Mouse (Mus musculus): ENCODE data around the gene Polr2l. TPM values are rescaled to one million over a fixed set of nuclear protein-coding genes. Genes with fewer than 3 reads are reported as not detected.

Gene Polr2l
- 60.6 and 67.2 TPM in 2 replicates for polyA plus RNA-seq (2014; fragmentation: Nextera tagmentation; extraction: Ambion mirVana)

- no peaks in the 10 kb centered on the region for H3K9me3 ChIP-seq (replicated peaks; ENCODE audit: control insufficient read depth, low read length)
- H3K27me3 ChIP-seq (ENCODE audit: control insufficient read depth, insufficient read depth, low read length): no peaks in the 10 kb centered on the region
- H3K4me2 ChIP-seq (ENCODE audit: low read depth, low read length): peak within 1 kb of the TSS; percentile 89
- H3K36me3 ChIP-seq (replicated peaks; ENCODE audit: control insufficient read depth, insufficient read depth, low read depth, low read length): peaks cover 4% of the 10 kb centered on the region; the same call in 1 of the 2 replicates
- under 1% methylated on average over 73 of the region's 87 CpGs for WGBS
- ATAC-seq (replicated peaks; ENCODE audit: insufficient number of reproducible peaks, low FRiP score, low TSS enrichment, low read depth) (peak; percentile 47), DNase-seq (ENCODE audit: low spot score) (peak; percentile 89)
- H3K27ac ChIP-seq (replicated peaks; ENCODE audit: low read depth, low read length): peak within 1 kb of the TSS; percentile 80
- peak within 1 kb of the TSS; percentile 91 for H3K9ac ChIP-seq (replicated peaks; ENCODE audit: low read length)
- H3K4me1 ChIP-seq (ENCODE audit: control insufficient read depth, insufficient read depth, low read length): peaks cover 4% of the 10 kb centered on the region
- H3K4me3 ChIP-seq (ENCODE audit: low read depth, low read length): peak within 1 kb of the TSS; percentile 72
Observed at GRCm38 (mm10) chr7:141475011-141475804, at the start of gene Polr2l, which contains the start of gene Tspan4. TSS of gene Polr2l (minus strand) at chr7:141475132. TSS of gene Tspan4 (plus strand) at chr7:141475240.

- Histone ChIP-seq H3K27ac (replicated peaks; ENCODE audit: low read depth, low read length) (no peak overlapping the region), H3K9ac (replicated peaks; ENCODE audit: low read length) (no peak overlapping the region), H3K36me3 (replicated peaks; ENCODE audit: control insufficient read depth, insufficient read depth, low read depth, low read length) (no peaks in the 10 kb centered on the region; the same call in 1 of the 2 replicates), H3K27me3 (ENCODE audit: control insufficient read depth, insufficient read depth, low read length) (no peaks in the 10 kb centered on the region), H3K4me3 (ENCODE audit: low read depth, low read length) (no peak overlapping the region), H3K4me1 (ENCODE audit: control insufficient read depth, insufficient read depth, low read length) (no peaks in the 10 kb centered on the region), H3K4me2 (ENCODE audit: low read depth, low read length) (no peak overlapping the region), H3K9me3 (replicated peaks; ENCODE audit: control insufficient read depth, low read length) (no peaks in the 10 kb centered on the region)
- WGBS: 80% methylated on average over 4 of the region's 4 CpGs
- DNase-seq (ENCODE audit: low spot score): no peak
- no peak for ATAC-seq (replicated peaks; ENCODE audit: insufficient number of reproducible peaks, low FRiP score, low TSS enrichment, low read depth)
Observed at GRCm38 (mm10) chr7:141524271-141524670, 49.3 kb upstream of the Polr2l start.

- 54% methylated on average over 4 of the region's 4 CpGs for WGBS
- no peak overlapping the region for H3K9ac ChIP-seq (replicated peaks; ENCODE audit: low read length)
Observed at GRCm38 (mm10) chr7:141523007-141523406, 48.1 kb upstream of the Polr2l start.

GRCm38 (mm10) chr7:141519795-141520194 is 44.9 kb upstream of the Polr2l start:
- ATAC-seq (replicated peaks; ENCODE audit: insufficient number of reproducible peaks, low FRiP score, low TSS enrichment, low read depth) (no peak), DNase-seq (ENCODE audit: low spot score) (no peak)
- Histone ChIP-seq H3K4me1 (ENCODE audit: control insufficient read depth, insufficient read depth, low read length) (no peaks in the 10 kb centered on the region), H3K9me3 (replicated peaks; ENCODE audit: control insufficient read depth, low read length) (no peaks in the 10 kb centered on the region), H3K4me3 (ENCODE audit: low read depth, low read length) (no peak overlapping the region), H3K27me3 (ENCODE audit: control insufficient read depth, insufficient read depth, low read length) (no peaks in the 10 kb centered on the region), H3K27ac (replicated peaks; ENCODE audit: low read depth, low read length) (no peak overlapping the region), H3K36me3 (replicated peaks; ENCODE audit: control insufficient read depth, insufficient read depth, low read depth, low read length) (no peaks in the 10 kb centered on the region; the same call in 1 of the 2 replicates), H3K4me2 (ENCODE audit: low read depth, low read length) (no peak overlapping the region), H3K9ac (replicated peaks; ENCODE audit: low read length) (no peak overlapping the region)
- WGBS: 45% methylated on average over 1 of the region's 1 CpGs

More at GRCm38 (mm10) chr7:141523007-141523406, 48.1 kb upstream of the Polr2l start:
- H3K9me3 ChIP-seq (replicated peaks; ENCODE audit: control insufficient read depth, low read length): no peaks in the 10 kb centered on the region
- no peak overlapping the region for H3K4me3 ChIP-seq (ENCODE audit: low read depth, low read length)
- no peak overlapping the region for H3K4me2 ChIP-seq (ENCODE audit: low read depth, low read length)
- no peaks in the 10 kb centered on the region for H3K4me1 ChIP-seq (ENCODE audit: control insufficient read depth, insufficient read depth, low read length)
- H3K36me3 ChIP-seq (replicated peaks; ENCODE audit: control insufficient read depth, insufficient read depth, low read depth, low read length): no peaks in the 10 kb centered on the region; the same call in 1 of the 2 replicates
- DNase-seq (ENCODE audit: low spot score) (no peak), ATAC-seq (replicated peaks; ENCODE audit: insufficient number of reproducible peaks, low FRiP score, low TSS enrichment, low read depth) (no peak)
- no peaks in the 10 kb centered on the region for H3K27me3 ChIP-seq (ENCODE audit: control insufficient read depth, insufficient read depth, low read length)
- H3K27ac ChIP-seq (replicated peaks; ENCODE audit: low read depth, low read length): no peak overlapping the region

- H3K4me1 ChIP-seq (ENCODE audit: control insufficient read depth, insufficient read depth, low read length): no peaks in the 10 kb centered on the region
- no peak for ATAC-seq (replicated peaks; ENCODE audit: insufficient number of reproducible peaks, low FRiP score, low TSS enrichment, low read depth)
- no peak overlapping the region for H3K4me2 ChIP-seq (ENCODE audit: low read depth, low read length)
- H3K27me3 ChIP-seq (ENCODE audit: control insufficient read depth, insufficient read depth, low read length): no peaks in the 10 kb centered on the region
- WGBS: 71% methylated on average over 3 of the region's 3 CpGs
- no peaks in the 10 kb centered on the region for H3K9me3 ChIP-seq (replicated peaks; ENCODE audit: control insufficient read depth, low read length)
- H3K27ac ChIP-seq (replicated peaks; ENCODE audit: low read depth, low read length): no peak overlapping the region
- no peak for DNase-seq (ENCODE audit: low spot score)
- H3K9ac ChIP-seq (replicated peaks; ENCODE audit: low read length): no peak overlapping the region
- no peaks in the 10 kb centered on the region; the same call in 1 of the 2 replicates for H3K36me3 ChIP-seq (replicated peaks; ENCODE audit: control insufficient read depth, insufficient read depth, low read depth, low read length)
- H3K4me3 ChIP-seq (ENCODE audit: low read depth, low read length): no peak overlapping the region
Observed at GRCm38 (mm10) chr7:141518926-141519325, 44.0 kb upstream of the Polr2l start.

- ATAC-seq (replicated peaks; ENCODE audit: insufficient number of reproducible peaks, low FRiP score, low TSS enrichment, low read depth) (no peak), DNase-seq (ENCODE audit: low spot score) (no peak)
- 89% methylated on average over 5 of the region's 5 CpGs for WGBS
- Histone ChIP-seq H3K4me1 (ENCODE audit: control insufficient read depth, insufficient read depth, low read length) (no peaks in the 10 kb centered on the region), H3K4me3 (ENCODE audit: low read depth, low read length) (no peak overlapping the region), H3K9me3 (replicated peaks; ENCODE audit: control insufficient read depth, low read length) (no peaks in the 10 kb centered on the region), H3K36me3 (replicated peaks; ENCODE audit: control insufficient read depth, insufficient read depth, low read depth, low read length) (no peaks in the 10 kb centered on the region; the same call in 1 of the 2 replicates), H3K9ac (replicated peaks; ENCODE audit: low read length) (no peak overlapping the region), H3K27ac (replicated peaks; ENCODE audit: low read depth, low read length) (no peak overlapping the region), H3K4me2 (ENCODE audit: low read depth, low read length) (no peak overlapping the region), H3K27me3 (ENCODE audit: control insufficient read depth, insufficient read depth, low read length) (no peaks in the 10 kb centered on the region)
Observed at GRCm38 (mm10) chr7:141518296-141518695, 43.4 kb upstream of the Polr2l start.

- H3K9ac ChIP-seq (replicated peaks; ENCODE audit: low read length): no peak overlapping the region
- no peaks in the 10 kb centered on the region for H3K4me1 ChIP-seq (ENCODE audit: control insufficient read depth, insufficient read depth, low read length)
- no peaks in the 10 kb centered on the region for H3K9me3 ChIP-seq (replicated peaks; ENCODE audit: control insufficient read depth, low read length)
- no peak overlapping the region for H3K4me2 ChIP-seq (ENCODE audit: low read depth, low read length)
- H3K27me3 ChIP-seq (ENCODE audit: control insufficient read depth, insufficient read depth, low read length): no peaks in the 10 kb centered on the region
- ATAC-seq (replicated peaks; ENCODE audit: insufficient number of reproducible peaks, low FRiP score, low TSS enrichment, low read depth) (no peak), DNase-seq (ENCODE audit: low spot score) (no peak)
- H3K36me3 ChIP-seq (replicated peaks; ENCODE audit: control insufficient read depth, insufficient read depth, low read depth, low read length): no peaks in the 10 kb centered on the region; the same call in 1 of the 2 replicates
- H3K4me3 ChIP-seq (ENCODE audit: low read depth, low read length): no peak overlapping the region
- 85% methylated on average over 4 of the region's 4 CpGs for WGBS
- H3K27ac ChIP-seq (replicated peaks; ENCODE audit: low read depth, low read length): no peak overlapping the region
Observed at GRCm38 (mm10) chr7:141517638-141518037, 42.7 kb upstream of the Polr2l start.

- Histone ChIP-seq H3K4me2 (ENCODE audit: low read depth, low read length) (no peak overlapping the region), H3K27ac (replicated peaks; ENCODE audit: low read depth, low read length) (no peak overlapping the region), H3K36me3 (replicated peaks; ENCODE audit: control insufficient read depth, insufficient read depth, low read depth, low read length) (no peaks in the 10 kb centered on the region), H3K9me3 (replicated peaks; ENCODE audit: control insufficient read depth, low read length) (no peaks in the 10 kb centered on the region), H3K27me3 (ENCODE audit: control insufficient read depth, insufficient read depth, low read length) (no peaks in the 10 kb centered on the region), H3K9ac (replicated peaks; ENCODE audit: low read length) (no peak overlapping the region), H3K4me3 (ENCODE audit: low read depth, low read length) (no peak overlapping the region), H3K4me1 (ENCODE audit: control insufficient read depth, insufficient read depth, low read length) (no peaks in the 10 kb centered on the region)
- ATAC-seq (replicated peaks; ENCODE audit: insufficient number of reproducible peaks, low FRiP score, low TSS enrichment, low read depth) (no peak), DNase-seq (ENCODE audit: low spot score) (no peak)
- 75% methylated on average over 8 of the region's 8 CpGs for WGBS
Observed at GRCm38 (mm10) chr7:141510681-141511191, 35.8 kb upstream of the Polr2l start.
